Mouse (Mus musculus): ENCODE measurements around the gene Rab11fip3. TPM values are rescaled to one million over a fixed set of nuclear protein-coding genes. Genes with fewer than 3 reads are reported as not detected.
"Not testable (repeated sequence)": the region's sequence is repeated elsewhere in the genome, so short reads cannot be mapped to it uniquely, and the experiment has no call there.

Gene Rab11fip3
- polyA plus RNA-seq, 2 experiments from 2014 or later = 1.8 to 2.3 TPM

- no peak for ATAC-seq
These were observed 11.5 kb upstream of the Rab11fip3 start for GRCm38 (mm10) chr17:26080867-26081266.

DNA sequence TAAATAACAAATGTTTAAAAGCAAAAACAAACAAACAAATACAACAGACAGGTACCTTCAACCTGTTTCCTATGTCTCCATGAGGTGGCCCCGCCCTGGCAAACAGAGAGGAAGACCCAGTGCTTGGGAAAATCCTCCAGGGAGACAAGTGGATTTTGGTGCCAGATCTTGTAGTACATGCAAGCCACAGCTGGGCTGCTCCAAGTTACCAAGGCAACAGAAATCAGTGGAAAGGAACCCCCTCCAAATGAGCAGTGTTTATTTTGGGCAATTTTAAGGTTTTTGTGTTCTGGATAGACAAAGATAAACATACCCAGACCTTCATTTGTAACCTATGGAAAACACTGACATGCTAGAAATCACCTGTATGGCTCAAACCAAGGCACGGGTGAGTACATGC, 9.5 kb upstream of the Rab11fip3 start:
- no peak for ATAC-seq

- no peak for ATAC-seq
These were observed 5.9 kb upstream of the Rab11fip3 start for GRCm38 (mm10) chr17:26075246-26075645.

GRCm38 (mm10) chr17:26070136-26070535, 781 bp upstream of the Rab11fip3 start:
- no peak for ATAC-seq

DNA sequence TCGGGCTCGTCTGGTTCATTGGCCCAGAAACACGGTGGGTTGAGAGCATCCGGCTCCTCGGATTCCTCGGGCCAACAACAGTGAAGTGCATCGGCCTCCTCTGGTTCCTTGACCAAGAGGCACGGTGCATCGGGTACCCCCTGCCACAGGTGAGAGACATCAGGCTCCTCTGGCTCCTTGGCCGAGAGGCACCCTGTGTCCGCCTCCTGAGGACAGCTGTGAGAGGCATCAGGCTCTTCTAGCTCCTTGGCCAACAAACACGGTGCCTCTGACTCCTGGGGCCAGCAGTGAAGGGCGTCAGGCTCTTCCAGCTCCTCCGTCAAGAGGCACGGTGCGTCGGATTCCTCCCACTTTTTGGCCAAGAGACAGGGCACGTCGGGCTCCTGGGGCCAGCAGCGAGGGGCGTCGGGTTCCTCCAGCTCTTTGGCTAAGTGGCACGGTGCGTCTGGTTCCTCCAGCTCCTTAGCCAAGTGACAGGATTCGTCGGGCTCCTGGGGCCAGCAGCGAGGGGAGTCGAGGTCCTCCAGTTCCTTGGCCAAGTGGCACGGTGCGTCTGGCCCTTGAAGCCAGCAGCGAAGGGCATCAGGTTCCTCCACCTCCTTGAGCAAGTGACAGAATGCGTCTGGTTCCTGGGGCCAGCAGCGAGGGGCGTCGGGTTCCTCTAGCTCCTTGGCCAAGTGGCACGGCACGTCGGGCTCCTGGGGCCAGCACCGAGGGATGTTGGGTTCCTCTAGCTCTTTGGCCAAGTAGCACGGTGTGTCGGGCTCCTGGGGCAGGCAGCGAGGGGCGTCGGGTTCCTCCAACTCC, 1.1 kb downstream of the Rab11fip3 start:
- ATAC-seq = no peak

DNA sequence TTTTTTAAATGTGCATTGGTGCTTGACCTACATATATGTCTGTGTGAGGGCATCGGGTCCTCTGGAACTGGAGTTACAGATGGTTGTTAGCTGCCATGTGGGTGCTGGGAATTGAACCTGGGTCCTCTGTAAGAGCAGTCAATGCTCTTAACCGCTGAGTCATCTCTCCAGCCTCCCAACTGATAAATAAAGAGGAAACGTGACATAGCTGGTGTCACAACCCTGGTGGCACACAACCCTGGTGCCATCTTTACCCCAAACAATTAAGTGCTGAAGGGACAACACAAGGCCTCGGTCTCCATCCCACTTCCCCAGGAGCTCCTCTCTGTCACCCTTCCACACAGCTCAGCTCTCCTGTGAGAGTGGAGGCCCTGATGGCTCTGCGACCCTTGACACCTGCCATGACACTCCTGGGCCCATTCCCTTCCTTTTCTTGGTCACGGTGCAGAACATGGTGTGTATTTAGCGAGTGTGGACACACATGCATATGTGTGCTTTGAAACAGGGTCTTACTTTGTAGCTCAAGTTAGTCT, 2.8 kb downstream of the Rab11fip3 start:
- no peak for ATAC-seq

DNA sequence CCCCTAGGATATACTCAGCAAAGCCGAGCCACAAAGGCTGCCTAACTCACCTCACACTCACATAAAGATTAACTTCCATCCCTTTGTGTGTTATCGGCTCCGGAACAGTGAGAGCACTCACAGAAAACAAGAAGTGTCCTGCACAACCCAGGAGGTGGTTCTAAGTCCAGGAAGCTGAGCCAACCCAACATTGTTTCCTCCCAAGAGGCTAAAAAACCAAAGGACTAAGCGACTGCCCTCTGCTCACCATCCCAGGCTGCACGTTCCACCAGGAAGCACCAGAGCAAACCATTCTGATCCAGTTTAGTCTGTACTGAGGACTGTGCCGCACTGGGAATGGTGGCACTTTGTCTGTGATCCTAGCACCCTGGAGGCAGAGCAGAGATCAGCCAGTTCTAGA, 4.4 kb downstream of the Rab11fip3 start:
- no peak for ATAC-seq

GRCm38 (mm10) chr17:26057787-26058567, 11.4 kb downstream of the Rab11fip3 start:
- no peak for ATAC-seq

DNA sequence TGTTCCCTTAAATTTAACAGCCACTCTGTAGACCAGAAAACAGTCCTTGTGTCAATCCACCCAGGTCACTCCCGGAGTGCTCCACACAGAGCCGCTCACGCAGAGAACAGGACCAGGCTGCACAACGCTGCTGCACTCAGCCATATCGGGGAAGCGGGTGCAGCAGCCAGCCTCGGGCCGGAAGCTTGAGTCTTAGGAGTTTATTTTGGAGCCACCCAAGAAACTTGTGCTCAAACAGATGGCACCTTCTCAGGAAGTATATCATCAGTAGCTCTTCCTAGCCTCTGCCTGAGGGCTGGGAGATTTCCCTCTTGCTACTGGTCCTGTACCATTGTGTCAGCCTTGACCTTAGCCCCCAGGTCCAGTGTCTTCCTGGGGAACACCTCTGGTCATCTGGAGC, 12.1 kb downstream of the Rab11fip3 start:
- ATAC-seq = no peak

GRCm38 (mm10) chr17:26055164-26055563, 14.2 kb downstream of the Rab11fip3 start:
- ATAC-seq = no peak

DNA sequence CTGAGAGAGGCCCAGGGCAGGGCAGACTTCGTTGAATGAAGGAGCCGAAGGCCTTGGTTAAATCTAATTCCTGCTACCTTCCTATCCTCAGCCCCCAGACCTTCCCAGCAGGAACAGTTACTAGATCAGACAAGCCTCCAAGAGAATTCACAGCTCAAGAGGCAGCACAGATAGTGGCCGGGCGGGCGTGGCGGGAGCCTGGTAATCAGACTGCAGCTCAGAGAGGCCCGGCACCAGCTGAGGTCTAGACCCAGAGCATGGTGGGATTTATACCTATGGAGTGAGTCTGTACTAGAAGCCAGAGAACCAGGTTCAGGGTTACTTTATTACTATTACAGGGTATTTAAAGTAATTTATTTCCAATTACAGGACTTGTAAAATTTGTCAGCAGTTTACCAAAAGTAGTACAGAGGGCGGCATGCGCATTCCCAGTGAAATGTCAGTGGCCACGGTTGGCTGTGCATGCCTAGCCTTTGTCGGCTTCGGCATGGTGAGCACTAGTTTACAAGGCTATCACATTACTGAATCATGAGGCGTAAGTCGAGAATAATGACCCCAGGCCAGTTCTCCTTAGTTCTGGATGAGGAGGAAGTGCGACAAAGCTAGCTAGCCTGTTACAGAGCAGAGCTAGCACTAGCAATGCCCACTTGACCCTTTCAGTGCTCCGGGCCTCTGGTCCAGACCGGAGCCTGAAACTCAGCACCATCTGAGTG, 15.1 kb downstream of the Rab11fip3 start:
- no peak for ATAC-seq

- no peak for ATAC-seq
These were observed 16.6 kb downstream of the Rab11fip3 start for GRCm38 (mm10) chr17:26052706-26053105.

DNA sequence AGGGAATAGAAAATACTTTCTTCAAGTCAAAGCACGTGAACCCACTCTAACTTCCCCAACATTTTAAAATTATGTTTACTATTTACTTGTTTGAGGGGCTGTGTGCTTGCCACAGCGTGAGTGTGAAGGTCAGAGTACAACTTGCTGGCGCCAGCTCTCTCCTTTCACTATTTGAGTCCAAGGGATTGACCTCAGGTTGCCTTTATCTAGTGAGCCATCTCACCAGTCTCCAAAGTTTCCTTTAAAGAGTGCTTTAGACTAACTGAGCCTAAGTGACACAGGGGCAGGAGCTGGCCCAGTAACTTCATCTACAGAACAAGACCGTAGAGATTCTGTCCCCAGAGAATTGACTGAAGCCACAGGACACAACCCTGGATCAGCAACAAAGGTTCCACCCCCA, 17.3 kb downstream of the Rab11fip3 start:
- ATAC-seq = no peak

DNA sequence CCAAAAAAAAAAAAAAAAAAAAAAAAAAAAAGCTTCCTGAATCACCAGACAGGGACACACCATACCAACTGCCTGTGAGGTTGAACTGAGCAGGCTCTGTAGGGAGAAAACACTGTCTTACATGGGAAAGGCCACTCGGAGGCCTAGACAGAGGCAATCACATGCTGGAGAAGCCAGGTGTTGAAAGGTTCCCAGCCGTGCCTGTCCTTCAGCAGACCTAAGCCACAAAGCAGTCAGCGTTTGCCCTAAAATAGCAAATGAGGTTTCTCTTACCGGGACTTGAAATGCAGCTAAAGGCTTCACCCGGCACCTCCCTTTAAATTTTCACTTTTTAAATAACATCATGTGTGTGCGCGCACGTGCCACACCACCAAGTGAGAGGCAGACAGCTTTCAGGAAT, 21.2 kb downstream of the Rab11fip3 start:
- no peak for ATAC-seq

- no peak for ATAC-seq
These were observed 22.9 kb downstream of the Rab11fip3 start for GRCm38 (mm10) chr17:26046253-26046997.

- no peak for ATAC-seq
These were observed 24.1 kb downstream of the Rab11fip3 start for GRCm38 (mm10) chr17:26045285-26045684.

GRCm38 (mm10) chr17:26043249-26043636, 26.1 kb downstream of the Rab11fip3 start:
- ATAC-seq = no peak

DNA sequence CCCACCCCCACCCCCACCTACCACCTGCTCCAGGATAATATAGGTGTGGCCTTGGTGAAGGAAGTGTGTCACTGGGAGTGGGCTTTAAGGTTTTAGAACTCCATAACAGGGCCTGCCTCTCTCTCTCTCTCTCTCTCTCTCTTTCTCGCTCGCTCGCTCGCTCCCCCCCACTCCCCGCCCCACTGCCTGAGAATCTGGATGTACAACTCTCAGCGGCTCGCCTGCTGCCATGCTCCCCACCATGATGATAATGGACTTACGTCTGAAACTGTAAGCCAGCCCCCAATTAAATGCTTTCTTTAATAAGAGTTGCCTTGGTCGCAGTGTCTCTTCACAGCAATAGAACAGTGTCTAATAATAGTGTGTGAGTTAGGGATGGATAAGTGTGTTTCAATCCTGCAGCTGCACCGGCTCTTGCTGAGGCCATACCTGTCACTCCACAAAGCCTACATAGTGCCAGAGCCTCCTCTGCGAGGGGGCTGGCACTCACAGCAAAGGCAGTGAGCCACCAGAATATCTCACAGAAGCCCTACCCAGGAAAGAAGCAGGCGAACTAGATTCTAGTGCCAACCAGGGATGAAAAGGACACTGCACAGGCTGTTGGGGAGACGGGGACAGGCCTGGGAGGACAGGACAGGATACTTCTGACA, 26.6 kb downstream of the Rab11fip3 start:
- ATAC-seq = no peak

GRCm38 (mm10) chr17:26041111-26041802, 28.1 kb downstream of the Rab11fip3 start:
- ATAC-seq = peak; percentile 43

DNA sequence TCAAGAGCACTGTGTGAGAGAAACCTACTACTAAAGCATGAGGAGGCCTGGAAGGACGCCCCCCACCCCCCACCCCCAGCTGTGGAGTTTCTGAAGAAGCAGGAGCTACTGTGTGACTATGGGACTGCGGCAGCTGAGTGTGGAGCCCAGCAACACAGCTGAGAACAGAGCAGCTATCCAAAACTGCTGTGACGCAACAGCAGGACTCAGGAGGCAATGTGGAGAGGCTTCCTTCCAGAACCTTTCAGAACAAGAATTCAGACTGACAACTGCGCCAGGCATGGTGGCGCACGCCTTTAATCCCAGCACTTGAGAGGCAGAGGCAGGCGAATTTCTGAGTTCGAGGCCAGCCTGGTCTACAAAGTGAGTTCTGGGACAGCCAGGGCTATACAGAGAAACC, 28.6 kb downstream of the Rab11fip3 start:
- ATAC-seq = not testable (repeated sequence)

DNA sequence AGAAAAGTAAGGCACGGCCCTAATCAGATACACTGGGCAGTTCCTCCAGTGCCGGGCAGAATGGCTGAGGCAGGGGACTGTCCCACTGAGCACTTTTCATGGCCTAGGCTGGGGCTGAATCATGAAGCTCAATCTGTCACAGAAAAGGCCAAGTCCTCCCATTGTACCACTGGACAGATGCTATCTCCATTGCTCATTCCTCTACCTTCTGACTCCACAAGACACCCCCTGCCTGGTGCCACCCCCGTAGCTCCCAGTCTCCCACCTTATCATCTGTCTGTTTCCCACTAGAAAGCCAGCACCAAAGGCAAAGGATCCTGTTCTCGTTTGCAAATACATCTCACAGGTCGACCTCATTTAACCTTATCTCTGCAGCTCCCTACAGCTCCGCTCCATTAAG, 37.3 kb downstream of the Rab11fip3 start:
- no peak for ATAC-seq

Data from CD4-positive, CD25-positive, alpha-beta regulatory T cell, adult 4 months (primary cell).